Mouse (Mus musculus) right cerebral cortex, postnatal 36 days (tissue): Measurements from ENCODE around the gene Dlg5.
A peak's percentile ranks its signal among the peaks of the same experiment; 100 is the strongest.

Source experiments
- DNase-seq, 2 experiments: peaks; one replicate each; pipeline ENCODE4 v3.0.0; 2022; ENCODE audit warnings: low spot score in 2 of 2, mixed read lengths in 1 of 2

Gene Dlg5

DNA sequence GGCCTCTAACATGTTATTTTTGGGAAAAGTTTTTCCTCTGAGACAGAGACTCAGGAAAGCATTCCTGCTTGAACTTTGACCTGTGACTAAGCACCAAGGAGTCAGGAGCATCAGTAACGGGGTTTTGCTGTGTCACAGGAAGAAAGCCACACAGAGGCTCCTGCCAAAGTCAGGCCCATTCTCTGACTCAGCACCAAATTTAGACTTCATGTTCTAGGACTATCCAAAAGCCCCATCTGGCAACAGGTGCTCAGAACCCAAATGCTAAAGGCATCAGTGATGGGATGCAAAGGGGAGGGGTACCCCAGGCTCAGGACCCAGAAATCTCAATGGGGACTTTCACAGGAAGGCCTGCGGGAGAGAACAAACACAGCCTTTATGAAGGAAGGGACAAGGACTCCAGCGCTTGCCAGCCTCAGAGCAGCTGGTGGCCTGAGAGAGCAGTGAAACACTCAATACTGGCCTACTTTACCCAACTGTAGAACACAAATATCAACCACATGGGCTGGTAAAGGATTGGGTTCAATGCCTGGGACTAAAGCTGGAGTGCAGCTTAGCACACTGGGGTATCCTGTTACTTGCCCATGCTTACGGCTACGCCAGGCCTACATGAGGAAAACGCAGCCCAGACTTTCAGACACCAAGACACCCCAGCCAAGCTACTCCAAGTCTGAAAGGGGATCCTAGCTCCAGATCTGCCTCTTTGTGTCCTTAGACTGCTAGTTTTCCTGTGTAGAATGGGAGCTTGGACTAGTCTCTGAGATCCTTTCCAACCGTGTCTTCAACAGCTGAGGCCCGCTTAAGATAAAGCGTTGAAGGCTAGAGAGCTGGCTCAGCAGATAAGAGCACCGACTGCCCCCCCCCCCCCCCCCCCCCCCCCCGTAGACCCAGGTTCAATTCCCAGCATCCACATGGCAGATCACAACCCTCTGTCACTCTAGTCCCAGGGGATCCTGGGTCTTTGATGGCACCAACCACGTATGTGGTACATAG is 12.8 kb downstream of the Dlg5 start:
- DNase-seq = peak; percentile 33 to 44

DNA sequence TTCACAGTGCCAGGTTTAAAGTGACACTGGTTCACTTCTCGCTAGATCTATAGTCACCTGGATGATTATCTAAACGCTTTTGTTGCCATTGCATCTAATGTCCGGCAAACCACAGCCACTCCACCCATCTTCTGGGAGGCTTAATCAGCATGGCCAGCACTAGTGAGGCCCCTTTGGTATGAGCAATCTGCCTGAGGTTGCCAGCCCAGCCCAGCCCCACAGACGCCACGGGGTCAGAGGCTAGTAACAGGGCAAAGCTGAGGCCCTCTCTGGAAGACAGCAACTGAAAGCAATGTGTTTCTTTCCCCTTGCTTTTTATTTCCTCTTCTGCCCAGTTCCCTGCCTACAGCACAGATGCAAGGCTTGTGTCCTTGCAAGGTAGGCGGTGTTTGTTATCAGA is 17.2 kb downstream of the Dlg5 start:
- no peak for DNase-seq

DNA sequence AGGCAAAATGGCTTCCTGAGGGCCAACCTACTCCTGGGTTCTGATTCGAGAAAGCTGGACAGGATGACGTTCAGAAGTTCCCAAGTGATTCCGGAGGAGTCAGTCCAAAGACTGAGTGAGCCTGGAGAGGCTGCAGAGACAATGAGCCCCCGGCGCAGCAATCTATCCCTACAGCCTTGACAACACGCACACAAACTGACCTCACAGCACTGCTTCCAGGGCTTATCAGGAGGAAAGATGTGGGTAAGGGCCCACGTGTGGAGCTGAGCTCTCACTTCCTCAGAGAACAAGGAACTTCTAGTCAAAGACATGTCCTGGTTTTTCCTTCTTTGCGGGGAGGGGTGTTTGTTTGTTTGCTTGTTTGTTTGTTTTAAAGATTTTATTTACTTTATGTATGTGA is 18.7 kb downstream of the Dlg5 start:
- no peak for DNase-seq

DNA sequence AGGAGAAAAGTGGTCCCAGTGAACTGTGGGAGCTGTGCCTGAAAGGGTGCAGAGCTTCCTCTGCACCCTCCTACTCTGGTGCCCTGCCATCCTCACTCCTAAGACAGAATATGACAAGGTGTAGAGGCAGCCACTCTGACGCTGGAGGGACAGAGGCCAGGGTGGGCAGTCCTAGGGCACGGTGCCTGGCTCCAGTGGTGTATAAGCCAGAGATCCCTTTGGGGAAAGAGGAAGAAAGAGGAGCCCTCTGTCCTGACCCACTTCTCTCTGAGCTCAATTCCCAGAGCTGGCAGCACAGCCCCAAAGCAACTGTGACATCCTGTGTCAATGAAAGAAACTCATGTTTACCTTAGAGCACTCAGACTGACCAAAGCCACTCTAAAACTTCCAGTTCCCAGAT is 19.4 kb downstream of the Dlg5 start:
- no peak for DNase-seq

DNA sequence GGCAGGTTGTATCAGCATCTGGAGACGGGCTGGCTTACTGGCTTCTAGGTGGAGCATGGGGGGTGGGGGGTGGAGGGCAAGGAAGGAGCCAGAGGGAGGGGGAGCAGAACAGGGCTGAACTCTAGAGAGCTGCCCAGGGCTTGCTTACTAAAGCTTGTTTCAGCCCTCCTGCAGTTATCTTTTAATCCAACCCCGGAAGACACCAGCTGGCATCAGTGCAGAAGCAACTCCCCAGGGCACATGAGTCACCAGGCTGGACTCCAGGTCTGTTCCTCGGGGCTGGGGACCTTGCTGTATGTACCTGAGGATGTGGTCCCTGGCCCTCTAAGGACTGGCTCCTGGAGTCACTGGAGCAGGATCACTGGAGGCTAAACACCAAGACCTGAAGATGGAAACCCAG is 23.0 kb downstream of the Dlg5 start:
- DNase-seq = no peak

DNA sequence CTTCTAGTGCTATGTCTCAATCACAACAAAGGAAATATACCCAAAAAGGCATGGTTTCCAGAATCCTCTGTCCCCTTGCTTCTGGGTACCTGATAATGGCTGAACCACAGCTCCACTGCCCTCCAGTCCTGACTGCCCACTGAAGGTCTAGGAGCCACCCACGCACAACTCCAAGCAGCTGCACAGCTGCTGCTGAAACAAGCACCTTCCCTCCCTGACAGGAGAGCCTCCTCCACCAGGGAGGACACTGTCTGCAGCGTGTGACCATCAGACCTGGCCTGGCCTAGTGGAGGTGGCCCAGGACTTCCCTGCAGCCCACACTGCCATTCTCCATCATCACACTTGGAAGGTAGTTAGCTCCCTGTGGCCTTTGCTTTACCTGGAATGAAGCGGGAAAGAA is 23.4 kb downstream of the Dlg5 start:
- DNase-seq = no peak

DNA sequence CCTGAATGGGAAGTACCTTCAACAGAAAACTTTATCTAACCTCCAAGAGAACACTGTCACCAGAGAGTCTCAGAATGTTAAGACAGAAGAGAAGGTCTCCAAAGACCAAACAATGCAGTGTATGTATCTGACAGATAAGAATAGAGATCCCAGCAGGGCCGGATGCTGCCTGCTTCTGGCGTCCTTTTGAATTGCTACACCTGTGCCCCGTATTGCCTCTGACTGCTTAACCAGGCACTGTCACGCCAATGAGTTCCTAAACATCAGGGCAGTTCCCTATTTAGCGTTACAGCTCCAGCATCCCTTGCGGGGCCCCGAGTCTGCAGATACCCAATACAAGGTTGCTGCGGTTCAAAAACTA is 28.4 kb downstream of the Dlg5 start:
- DNase-seq = no peak

DNA sequence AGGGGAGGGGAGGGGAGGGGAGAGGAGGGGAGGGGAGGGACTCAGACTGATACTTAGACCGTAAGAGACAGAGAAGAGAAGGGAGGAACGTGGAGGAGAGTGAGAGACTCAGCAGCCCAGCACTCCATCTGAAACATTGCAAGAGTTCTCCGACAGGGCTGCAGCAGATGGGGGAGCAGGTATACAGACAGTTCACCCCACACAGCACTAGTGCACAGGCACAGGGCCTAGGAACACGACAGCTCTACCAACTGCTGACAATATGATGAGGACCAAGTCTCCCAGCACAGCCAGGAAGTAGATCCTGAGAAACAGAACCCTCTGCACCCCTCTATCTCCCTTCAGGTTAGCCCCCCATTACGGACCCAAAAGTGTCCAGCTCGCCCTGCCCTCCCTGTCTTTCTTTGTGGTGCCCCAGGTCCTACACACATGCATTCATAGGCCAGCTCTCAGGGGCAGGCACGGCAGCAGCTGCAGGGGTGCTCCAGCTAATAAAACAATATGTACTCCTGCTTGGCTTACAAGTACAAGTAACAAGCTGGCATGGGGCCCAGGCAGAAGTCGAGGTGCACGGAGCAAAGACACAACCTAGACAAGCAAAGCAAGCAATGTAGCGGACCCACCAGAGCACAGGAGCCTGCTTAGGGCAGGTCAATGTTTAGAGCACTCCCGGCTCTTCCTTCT is 28.9 kb downstream of the Dlg5 start:
- DNase-seq = no peak

DNA sequence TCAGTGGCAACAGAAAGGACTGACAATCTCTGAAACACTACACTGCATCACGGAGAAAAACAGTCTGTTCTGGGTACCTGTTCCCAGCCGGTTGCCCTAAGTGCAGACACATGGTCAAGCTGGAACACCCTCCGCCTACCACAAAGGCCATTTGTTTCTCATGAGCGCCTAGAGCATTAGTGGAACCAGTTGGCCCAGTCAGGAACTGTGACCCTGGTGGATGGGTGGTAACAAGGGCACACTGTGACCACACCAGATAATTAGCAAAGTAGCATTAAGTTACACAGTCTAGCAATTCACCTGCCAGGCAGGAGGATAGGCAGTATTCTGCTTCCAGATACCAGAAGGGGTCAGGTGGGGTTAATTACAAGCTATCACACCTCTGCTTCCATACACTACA is 29.7 kb downstream of the Dlg5 start:
- DNase-seq = no peak

DNA sequence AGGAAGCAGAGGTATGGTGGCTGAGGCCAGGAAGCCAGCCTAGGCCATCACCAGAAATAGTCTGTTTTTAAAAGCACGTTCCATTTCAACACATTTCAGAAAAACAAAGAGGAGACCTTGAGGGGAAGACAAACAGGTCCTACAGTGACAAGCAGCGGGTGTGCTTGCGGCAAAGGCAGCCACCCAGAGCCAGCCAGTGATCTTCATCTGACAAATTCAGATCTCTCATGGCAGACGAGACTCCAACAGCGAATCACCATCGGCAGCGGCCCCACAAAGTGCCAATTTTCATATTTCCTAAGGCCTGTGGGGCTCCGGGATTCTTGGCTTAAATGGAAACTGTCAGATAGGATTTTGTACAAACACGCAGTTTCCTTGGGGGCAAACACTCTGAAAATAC is 31.3 kb downstream of the Dlg5 start:
- no peak for DNase-seq

DNA sequence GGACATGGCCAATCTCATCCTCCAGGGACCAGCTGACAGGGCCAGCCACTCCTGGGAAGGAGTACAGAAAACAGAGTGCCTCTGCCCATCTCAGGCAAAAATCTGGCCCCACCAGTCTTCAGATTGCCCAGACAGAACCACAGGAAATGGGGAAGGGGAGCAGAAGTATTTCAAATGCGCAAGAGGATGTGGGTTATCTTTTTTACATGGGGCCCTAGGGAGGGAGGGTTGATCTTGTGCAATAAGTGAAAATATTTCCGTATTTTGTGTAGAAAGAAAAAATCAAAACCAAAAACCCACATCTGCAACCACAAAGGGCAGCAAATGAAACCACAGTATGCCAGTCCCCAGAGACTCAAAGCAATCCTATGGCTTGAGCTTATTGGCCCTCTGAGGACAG is 32.4 kb downstream of the Dlg5 start:
- DNase-seq = no peak

DNA sequence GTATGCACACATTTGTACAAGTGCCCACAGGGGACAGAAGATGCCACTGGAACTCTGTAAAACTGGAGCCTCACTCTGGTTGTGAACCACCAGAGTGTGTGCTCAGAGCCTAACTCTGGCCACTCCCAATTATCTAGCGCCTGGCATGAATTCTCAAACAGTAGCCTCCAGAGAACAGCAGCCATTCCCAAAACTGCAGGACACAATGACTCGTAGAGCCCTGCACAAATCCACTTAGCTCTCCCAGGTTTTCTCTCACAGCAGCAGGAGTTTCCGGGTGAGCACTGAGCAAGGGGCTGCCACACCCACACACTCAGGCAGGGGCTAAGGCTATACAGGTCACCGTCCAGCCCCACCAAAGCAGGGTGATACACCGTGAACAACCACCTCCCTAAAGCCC is 32.9 kb downstream of the Dlg5 start:
- DNase-seq = no peak

DNA sequence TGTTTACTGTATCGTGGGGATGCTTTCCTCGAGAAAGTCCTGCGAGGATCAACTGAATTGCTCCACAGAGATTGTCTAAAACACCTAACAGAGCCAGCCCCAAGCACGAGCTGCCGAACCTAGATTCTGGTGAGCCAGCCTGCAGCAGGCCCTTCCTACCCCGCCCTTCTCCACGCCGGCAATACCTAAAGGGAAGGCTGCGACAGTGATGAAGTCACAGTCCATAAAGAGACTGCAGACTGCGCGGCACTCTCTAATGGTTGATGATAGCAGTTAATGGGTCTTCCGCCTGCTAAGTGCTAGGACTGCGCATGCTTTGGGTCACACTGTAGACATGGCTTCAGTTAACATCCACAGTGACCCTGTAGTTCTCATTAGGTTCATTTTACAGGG is 38.4 kb downstream of the Dlg5 start:
- DNase-seq = no peak

DNA sequence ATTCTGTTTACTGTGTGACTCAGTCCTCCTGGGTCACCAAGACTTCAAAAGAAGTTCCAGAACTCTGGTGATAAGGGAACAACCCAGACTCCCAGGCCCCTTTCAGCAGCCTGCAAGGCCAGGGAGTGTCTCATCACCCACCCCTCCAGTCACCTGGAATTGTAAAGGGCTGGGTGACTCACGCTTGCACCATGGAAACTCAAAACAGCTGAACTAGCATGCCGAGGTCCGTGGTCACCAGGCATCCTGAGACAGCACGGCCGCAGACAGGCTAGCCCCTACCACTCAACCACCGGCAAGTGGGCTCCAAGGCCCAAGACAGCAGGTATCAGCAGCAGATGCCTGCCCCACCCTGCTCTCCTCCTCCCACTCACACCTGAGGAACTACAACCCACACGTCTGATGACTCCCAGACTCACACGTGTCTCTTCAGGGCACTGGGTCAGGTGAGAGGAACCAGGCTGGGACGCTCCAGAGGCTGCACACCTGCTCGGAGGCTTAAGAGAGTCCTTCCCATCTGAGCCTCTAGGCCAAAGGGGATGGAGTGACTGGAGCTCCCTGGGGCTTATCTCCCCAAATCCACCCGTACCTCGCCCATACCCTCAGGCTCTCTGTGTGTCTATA is 38.9 kb downstream of the Dlg5 start:
- DNase-seq = no peak

DNA sequence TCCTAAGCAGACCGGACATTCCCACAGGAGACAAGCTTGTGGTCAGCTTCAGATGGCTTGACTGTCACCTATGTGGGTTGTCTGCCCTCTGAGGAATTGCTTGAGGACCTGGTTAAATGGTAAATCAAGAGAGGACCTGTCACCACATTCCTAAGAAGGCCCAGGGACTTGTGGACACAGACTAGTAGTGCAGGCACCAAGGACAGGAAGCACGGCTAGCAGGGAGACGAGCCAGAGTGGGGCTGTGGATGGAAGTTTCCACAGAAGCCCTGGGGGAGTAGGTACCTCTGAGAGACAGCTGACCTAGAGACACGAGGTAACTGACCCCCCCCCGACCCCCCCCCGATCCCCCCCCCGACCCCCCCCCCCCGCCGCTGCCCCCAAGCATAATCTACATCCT is 39.4 kb downstream of the Dlg5 start:
- no peak for DNase-seq

DNA sequence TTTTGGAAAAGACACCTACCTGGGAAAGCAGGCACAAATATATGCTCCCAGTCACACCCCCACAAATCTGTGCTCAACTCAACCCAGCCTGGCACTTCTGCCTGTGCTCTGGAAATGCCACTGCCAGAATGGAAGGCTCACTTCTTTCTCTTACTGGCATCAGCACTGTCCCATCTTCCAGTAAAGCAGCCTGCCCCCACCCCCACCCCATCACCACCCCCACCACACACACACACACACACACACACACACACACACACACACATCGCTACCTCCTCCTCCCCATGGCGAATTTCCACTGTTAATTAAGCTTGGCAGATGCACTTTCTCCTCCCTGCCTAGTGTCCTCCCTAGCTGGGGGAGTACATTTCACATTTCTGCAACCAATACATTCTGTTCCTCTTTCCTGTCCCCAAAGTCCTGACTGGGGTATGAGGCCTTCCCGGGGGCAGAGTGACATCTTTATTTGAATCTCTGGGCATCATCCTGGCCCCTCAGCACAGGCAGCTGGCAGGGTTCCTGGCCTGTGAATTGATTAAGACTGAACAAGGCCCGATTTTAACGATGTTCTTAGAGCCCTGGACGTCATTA is 40.3 kb downstream of the Dlg5 start:
- DNase-seq = peak; percentile 66 to 76

DNA sequence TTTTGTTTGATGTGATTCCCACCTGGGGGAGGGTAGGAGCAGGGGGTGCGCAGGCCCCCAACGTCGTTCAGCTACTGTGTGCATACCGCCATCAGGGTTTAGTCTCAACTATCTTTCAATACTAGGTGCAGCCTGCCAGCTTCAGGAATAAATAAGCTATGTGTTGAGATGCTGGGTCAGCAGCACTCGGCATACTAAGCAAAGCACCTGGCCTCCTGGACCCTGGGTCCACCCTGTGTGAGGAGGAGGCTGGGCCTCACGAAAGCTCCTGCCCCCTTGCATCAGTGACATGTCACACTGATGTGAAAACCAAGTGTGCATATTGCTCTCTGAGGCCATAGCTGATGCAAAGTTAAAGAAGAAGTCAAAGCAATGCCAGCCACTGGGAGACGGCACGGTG is 42.5 kb downstream of the Dlg5 start:
- no peak for DNase-seq

DNA sequence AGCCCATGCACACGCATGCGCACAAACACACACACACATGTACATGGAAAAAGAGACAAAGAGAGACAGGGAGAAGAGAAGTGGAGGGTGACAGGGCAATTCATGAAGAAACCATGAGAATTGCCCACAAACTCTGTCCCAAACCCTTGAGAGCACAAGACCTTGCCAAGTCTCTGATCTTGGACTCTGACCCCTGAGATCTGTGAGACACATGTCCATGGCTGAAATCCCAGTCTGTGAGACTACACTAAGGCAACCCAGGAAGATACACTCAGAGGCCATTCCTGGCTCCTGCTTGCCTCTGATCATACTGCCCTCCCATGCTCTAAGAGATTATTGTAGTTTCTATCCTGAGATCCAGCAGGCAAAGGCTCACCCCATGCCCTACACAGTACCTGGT is 44.9 kb downstream of the Dlg5 start:
- no peak for DNase-seq

DNA sequence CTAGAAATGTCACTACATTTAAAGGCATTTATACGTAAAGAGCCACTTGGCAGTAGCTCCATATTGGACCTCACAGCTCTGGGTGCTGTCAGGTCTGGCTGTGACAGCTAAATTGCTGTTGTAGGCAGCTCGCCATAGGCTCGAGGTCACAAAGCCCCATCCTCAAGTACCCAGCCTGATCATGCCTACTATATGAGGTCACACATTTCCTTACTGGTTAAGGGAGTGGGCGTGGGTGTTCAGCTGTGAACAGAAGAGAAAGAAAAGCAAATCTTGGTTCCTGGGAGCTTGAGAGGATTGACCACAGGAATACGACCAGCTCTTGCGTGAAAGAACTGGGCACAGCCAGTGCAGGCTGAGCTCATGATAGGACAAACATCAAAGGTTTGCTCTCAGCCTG is 46.0 kb downstream of the Dlg5 start:
- no peak for DNase-seq

DNA sequence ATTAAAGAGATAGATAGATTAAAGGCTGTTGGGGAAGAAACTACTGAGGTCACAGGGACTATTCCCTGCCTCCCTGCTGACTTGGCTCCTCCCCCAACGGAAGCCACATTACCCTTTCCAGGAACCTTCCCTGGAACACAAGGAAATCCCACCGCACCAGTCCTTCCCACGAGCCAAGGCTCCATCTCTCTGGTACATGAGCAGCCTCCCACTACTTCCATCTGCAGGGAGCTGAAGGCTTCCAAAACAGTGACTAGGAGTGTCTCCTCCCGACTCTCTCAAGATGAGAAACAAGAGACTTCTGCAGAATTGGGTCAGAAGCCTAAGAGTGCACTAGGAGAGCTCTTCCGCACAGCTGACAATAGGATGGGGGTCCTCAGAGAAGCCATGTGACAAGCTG is 47.9 kb downstream of the Dlg5 start:
- peak; percentile 61 to 72 for DNase-seq

DNA sequence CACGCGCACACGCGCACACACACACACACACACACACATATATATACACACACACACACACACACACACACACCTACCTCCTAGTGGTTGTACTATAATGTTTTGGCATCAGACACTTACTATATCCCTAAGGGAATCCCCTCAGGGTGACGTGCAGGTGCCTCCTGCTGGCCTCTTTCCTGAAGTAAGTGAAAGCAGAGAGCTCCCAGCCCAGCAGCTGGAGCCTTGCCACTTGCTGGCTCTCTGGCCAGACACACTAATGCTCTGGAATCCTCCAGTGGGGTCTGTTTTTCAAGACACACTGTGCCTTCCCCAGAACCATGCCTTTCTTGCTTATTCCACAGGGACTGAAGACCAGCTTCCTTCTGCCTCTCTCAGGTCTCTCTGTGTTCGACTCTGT is 48.8 kb downstream of the Dlg5 start:
- DNase-seq = no peak

DNA sequence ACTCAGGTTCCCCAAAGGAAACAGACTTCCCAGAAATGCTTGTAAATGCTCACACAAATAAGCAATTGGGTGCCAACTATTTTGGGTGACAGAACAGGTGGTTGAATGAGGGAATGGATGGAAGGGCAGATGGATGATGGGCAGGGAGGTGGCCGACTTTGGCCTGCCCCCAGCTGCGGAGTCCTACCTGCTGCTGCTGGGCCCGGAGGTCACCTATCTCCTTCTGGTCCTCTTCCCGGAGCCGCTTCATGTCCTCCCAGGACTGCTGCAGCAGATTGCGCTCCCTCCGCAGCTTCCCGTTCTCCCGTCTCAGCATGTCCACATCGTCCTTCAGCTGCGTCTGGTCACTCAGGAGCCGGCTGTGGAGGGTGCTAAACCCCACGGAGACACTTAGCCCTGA is 55.6 kb downstream of the Dlg5 start:
- no peak for DNase-seq

DNA sequence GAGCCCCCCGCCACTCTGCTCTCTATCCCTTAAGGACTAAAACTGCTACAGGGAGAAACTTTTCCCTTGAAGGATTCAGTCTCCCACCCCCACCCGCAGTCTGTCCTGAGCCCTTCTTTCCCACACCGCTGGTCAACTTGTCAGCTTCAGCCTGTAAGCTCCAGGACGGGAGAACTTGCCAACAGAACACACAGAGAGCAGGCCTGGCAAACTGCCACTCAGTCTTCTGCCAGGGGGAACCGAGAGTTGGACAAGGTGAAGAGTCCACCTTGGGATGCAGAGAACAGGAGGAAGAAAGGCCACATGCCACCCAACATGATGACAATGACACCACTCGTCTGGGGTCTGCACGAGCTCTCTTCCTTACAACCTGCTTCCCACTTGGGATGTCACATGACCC is 56.1 kb downstream of the Dlg5 start:
- DNase-seq = no peak
